Mouse (Mus musculus): ENCODE data around the gene Elmod1. TPM values are rescaled to one million over a fixed set of nuclear protein-coding genes. Genes with fewer than 3 reads are reported as not detected.

Elmod1 gene
- 119 and 126 TPM in 2 replicates for polyA plus RNA-seq (2012; rRNA removed)

GRCm38 (mm10) chr9:53975122-53975518 is at the start of gene Elmod1:
TSS of gene Elmod1 (minus strand) at chr9:53975301.

Other genes with a start within 250 kb of the Elmod1 start
- 19.3 and 20.6 TPM in 2 replicates for gene Slc35f2, start 203.8 kb downstream of the Elmod1 start, polyA plus RNA-seq (2012; rRNA removed)
- 0.21 and 13.5 TPM in 2 replicates for gene Sln, start 125.1 kb downstream of the Elmod1 start, polyA plus RNA-seq (2012; rRNA removed)
- 1.1 and 1.2 TPM in 2 replicates for gene Tnfaip8l3, start 93.1 kb upstream of the Elmod1 start, polyA plus RNA-seq (2012; rRNA removed)